Mouse (Mus musculus) adrenal gland, adult 8-10 months (tissue): ENCODE measurements around the gene Moap1. TPM values are rescaled to one million over a fixed set of nuclear protein-coding genes. Genes with fewer than 3 reads are reported as not detected.

ENCODE experiments used
- DNase-seq: peaks from one replicate; pipeline ENCODE4 v3.0.0; 2022
- total RNA-seq, 4 experiments: library from RNA; stranded (reverse); gene quantifications; 2 replicates each; pipeline ENCODE4 v1.2.4; 2022

Gene Moap1
- total RNA-seq, 4 experiments from 2014 or later: 8.2 to 13.6 (median 11.5) TPM

DNA sequence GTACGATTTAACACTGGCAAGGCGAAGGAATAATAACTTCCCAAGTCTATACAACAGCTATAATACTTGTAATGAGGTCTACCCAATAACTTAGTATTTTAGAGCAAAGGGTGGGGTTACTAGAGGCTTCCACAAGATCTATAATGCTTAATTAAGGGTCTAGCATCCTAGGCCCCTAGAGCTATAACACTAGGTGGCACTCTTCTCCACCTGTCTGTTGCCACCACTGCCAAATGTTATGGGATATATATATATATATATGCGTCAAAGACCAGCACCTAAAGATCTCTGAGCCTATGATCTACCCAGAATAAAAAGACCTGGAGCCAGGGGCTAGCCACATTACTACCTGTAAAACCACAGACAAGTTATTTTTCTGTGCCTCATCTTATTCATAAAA is 3.2 kb downstream of the Moap1 start:
- no peak for DNase-seq

DNA sequence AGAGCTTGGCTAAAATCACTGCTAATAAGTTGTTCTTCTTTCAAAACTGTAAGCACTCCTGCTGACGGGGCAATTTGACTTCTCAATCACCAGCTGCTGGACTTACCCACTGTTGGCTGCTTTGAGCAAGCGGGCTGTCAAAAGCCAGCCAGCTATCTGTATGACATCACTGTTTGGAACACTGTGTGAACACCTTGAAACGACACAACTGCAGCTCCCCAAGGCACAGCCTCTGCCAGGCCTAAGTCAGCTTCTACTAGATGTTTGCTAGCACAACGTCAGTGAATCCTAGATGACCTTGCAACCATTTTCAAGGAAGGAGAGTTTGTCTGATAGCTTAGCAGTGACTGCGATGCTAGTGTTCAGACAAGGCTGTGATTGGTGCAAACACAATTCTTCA is 4.4 kb downstream of the Moap1 start:
- no peak for DNase-seq

DNA sequence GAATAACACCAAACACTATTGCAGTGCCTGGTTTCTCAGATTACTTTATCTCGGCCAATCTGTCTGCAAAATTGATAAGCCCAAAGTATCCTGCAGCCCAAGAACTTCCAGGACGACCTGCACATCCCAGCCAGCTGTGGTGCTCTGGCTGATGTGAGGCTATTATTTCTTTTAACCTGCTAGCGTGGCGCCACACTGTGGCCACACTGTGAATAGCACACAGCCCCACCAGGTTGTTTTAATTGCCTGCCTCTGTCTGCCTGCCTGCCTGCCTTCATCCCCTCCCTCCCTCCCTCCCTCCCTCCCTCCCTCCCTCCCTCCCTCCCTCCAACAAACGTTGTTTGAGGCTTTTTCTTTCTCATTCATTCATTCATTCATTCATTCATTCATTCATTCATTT is 10.1 kb downstream of the Moap1 start:
- DNase-seq: no peak

GRCm38 (mm10) chr12:102730798-102731619 is 12.5 kb downstream of the Moap1 start:
- peak; percentile 55 for DNase-seq

DNA sequence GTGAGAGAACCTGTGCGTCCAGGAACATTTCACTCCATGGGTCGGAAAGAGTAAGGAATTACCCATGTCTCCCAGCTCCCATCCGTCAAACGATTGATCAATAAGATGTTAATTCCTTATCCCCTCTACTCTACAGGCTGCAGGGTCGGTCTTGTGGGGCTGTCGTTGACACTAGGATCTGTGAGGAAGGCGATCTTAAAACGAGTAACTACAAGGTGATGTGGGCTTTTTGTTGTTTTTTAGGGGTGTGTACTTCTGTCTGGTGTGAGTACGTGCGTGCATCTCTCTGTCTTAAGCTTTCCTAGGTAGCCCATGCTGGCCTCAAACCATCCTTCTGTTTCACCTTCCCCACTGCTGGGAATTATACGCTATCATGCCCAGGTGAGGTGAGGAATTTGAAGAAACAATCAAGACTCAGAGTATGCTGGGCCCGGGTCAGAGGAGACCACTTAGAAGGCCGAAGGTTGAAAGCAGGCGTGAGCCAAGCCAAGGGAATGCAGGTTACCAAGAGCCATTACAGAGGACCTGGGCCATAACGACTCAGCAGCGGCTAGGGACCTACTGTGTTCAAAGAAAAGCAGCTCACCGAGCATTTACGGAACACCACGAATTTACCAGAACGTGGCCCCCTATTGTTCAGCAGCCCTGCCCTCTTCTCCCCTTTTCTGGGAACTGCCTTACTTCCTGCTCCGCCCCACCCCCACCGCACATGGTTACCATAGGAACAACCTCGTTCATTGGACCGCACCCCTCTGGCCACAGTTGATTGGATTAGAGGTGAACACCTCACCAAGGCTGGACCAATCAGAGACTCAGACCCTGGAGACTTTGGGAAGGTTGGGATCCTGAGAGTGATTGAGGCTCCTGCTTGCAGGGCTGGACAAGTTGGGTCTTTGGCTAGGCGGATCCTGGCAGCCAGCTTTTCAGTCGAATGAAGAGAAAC is 13.3 kb downstream of the Moap1 start:
- DNase-seq: no peak

DNA sequence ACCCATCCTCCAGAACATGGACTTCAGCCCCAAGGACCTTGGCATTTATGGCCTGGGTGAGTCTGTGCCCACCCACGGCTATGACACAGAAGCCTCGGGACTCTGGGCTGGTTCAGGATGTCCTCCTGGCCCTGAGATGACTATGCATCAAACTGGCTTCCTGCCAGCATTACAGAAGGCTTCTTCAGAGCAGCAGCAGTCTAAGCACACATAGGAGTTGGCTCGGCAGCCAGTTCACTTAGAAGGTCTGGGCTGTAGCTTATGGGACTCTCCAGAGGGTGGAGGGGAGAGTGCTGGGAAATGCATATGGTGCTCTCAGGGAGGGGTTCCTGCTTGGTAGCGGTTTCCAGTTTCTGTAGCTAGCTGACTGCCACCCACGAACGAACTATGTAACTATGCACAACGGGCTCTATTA is 17.7 kb downstream of the Moap1 start:
- DNase-seq: no peak

DNA sequence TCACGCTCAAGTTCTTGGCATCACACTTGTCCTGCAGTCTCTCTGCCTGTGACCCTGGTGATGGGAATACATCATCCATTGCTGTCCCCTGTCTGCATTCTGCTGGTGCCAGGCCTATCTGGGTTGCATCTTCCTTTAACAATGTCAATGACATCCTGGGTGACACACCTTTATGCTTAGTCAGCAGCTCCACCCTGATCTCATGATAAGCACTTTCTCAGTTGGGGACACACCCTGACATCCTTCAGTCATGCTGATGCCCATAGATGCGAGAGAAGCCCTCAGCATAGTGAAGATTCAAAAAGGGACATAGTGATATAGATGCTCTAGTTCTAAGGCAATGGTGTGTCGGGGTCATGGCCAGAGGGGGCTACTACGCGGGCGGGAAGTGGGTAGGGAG is 18.3 kb downstream of the Moap1 start:
- DNase-seq: no peak

- DNase-seq: no peak
These were observed 19.6 kb downstream of the Moap1 start for GRCm38 (mm10) chr12:102723861-102724260.

DNA sequence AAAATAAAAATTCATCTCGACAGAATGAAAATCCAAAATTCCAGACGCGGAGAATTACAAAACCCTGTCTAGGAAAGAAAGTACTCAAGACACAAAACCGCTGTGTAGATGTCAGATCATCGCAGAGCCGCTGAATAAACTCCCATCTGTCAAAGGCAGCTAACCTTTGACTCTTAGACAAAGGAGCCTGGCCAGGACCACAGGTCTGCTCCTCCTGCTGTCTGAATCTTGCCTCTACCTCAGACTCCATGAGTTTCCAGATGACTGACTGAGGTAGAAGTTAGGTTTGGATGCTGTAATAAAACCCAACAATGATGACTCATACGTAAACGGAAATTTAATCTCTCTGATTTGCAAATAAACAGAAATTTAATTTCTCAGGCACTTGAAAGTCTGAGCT is 20.5 kb downstream of the Moap1 start:
- no peak for DNase-seq

DNA sequence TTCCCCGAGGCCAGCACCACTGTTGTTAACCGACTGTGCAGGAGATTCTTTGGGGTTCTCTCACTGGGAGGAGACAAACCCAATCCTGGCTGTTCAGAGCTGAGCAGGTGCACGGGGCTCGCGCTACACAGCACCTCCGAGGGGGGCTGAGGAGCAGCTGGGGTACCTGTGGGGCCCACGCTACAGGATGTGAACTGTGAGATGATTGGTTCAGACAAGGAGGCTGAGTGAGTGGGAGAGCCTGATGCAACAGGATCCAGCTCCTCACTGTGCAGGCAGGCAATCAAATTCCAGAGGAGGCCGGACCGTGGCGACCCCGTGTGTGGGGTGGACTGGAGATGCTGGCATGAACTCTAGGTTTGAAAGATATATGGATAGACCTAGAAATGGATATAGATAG is 21.0 kb downstream of the Moap1 start:
- DNase-seq: no peak

DNA sequence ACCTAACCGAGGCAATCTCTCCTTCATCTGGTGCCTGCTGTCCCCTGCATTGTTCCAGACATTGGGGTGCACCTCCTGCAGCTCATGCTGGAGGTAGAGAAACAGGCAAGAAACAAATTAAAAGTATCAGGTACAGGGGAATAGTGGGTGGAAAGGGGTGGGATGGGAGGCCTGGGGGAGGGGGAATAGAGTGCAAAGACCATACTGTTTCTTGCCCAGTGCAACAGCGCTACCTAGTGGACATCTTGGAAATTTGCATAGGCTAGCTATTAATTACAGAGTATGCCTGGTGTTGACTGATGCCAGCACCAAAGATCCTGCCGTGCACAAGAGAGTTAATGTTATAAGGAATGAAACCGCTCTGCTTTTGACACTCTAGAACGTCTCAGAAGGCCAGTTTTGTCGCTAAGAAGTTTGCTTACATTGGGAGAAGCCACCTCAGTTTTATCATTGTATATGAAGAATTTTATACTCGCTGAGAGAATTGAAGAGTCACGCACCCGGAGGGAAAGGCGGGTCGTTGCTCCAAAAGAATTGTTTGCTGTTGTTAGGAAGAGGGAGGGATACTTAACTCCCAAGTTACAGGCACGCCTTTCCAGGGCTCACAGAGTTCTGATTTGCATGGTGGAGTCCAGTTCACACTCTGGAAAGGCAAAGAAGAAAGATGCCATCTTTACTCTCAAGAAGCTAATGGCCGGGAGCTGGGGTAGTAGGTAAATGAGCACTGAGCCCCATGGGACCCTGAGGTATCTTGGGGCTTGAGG is 23.7 kb downstream of the Moap1 start:
- DNase-seq: no peak

DNA sequence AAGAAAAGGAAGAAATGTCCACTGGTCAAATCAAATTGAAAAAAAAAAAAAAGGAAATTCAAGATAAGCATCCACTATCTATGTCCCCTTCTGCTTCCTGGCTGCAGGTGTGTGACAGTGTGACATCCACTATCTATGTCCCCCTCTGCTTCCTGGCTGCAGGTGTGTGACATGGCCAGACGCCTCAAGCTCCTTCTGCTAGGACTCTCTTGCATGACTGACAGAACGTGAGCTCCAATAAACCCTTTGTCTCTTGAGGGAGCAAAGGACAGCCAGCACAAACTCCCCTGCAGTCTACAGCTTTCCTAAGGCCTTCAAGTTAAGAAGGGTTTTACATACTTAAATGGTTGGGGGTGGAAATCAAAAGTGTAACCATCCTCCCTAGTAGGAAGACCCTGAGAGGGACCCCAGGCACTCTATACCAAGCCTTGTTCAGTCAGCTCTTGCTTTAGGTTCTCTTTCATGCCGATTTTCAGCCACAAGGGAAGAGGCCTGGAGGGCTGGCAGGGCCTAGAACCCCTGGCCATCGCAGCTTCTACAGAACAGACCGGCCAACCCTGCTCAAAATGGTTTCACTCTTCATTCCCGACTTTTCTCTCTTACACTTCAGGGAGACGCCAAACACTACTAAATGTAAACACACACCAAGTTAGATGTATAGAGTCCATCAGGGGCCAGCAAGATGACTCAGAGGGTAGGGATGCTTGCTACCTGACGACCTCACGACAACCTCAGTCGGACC is 28.6 kb downstream of the Moap1 start:
- no peak for DNase-seq

- DNase-seq: no peak
These were observed 29.3 kb downstream of the Moap1 start for GRCm38 (mm10) chr12:102714116-102714515.

GRCm38 (mm10) chr12:102713153-102713865 is 30.2 kb downstream of the Moap1 start:
- no peak for DNase-seq

DNA sequence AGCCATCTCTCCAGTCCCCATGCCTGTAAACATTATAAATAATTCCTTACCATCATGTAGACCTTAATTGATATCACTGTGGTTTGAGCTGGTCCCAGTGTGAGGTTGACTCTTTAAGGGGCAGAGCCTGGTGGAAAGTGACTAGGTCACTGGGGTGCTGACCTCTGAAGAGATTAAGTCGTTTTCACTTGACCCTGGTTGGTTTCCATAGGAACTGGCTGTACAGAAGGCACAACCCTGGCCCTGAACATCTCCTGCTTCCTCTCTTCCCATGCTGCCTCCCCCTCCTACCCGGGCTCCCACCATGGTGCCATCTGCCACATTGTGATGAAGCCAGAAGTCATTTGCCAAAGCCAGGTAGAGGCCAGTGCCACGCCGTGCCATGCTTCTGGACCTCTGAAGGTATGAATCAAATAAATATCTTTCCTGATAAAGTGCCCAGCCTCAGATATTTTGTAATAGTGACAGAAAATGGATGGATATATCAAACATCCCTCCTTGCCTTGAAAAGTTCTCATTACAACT is 32.5 kb downstream of the Moap1 start:
- no peak for DNase-seq

DNA sequence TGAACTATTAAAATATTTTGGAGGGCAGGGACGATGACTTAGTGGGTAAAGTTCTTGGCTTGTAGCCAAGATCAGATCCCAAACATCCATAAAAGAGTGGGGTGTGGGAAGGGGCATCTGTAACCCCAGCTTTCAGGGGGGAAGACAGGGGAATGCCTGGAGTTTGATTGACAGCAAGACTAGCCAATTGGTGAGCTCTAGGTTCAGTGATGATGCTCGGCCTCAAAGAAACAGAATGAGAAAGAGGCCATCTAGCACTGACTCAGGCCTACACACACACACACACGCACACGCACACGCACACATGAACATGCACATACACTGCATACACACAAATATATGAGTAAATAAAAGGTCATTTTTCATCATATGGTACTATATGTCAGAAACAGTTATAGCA is 33.6 kb downstream of the Moap1 start:
- no peak for DNase-seq

DNA sequence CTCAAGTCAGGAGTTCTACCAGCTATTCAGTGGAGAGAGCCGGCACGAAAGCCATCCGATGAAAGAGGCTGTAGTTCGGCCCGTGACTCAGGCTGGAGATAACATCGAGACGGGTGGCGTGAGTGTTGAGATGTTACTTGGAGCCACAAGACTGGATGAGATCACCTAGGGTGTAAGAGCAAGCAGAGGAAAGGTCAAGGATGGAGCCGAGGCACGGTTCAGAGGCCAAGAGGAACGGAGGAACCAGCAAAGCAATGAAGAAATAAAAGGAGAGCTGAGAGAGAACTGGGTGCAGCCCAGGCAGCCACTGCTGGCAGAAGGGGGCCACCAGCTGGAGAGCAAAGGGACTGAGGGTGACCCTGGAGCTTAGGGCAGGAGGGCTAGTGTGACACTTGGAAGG is 35.2 kb downstream of the Moap1 start:
- peak; percentile 58 for DNase-seq

DNA sequence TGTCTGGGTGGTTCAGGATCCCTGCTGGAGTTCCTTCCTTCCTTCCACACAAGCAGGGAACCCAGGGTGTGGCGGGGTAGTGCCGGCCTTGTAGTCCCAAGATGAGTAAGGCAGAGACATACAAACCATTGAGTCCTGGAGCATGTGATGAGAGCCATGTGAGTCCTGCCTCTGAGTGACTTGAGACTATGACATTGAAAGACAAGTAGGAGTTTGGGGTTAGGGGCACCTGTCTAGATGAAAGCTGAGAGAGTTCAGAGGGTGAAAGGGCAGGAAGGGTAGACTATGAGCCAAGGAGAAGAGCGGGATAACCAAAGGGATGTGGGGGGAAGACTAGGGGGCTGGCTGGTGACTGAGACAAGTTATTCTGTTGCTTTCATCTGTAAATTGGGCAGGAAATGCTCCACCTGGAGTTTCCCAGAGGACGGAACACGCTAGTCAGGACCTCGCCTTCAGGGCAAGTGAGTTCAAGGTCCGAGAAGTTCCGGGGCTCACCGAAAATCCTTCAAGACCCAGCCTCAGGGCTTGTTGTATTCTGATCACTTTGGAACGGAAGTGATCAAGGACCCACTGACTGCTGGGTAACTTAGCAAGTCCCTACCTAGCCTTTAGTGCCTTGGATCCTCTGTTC is 36.5 kb downstream of the Moap1 start:
- no peak for DNase-seq

GRCm38 (mm10) chr12:102705906-102706640 is 37.4 kb downstream of the Moap1 start:
- DNase-seq: no peak
